Mouse (Mus musculus) lung, postnatal 0 days (tissue): Measurements from ENCODE around the gene Pdcd1lg2.

Source experiments
- CTCF ChIP-seq: IDR thresholded peaks from 2 replicates; pipeline ENCODE4 v1.5.1; 2016; ENCODE audit warnings: antibody characterized with exemption, mild to moderate bottlenecking
- EP300 ChIP-seq: IDR thresholded peaks from 2 replicates; pipeline ENCODE4 v1.6.1; 2016; ENCODE audit warnings: antibody characterized with exemption, mild to moderate bottlenecking, control low read depth

- no peak for TF ChIP-seq CTCF
- no peak for TF ChIP-seq EP300
Observed at GRCm38 (mm10) chr19:29508208-29508607, 97.5 kb downstream of the Pdcd1lg2 start.
